ENCODE assay signal across 9 mouse cellular contexts in the genomic region with DNA sequence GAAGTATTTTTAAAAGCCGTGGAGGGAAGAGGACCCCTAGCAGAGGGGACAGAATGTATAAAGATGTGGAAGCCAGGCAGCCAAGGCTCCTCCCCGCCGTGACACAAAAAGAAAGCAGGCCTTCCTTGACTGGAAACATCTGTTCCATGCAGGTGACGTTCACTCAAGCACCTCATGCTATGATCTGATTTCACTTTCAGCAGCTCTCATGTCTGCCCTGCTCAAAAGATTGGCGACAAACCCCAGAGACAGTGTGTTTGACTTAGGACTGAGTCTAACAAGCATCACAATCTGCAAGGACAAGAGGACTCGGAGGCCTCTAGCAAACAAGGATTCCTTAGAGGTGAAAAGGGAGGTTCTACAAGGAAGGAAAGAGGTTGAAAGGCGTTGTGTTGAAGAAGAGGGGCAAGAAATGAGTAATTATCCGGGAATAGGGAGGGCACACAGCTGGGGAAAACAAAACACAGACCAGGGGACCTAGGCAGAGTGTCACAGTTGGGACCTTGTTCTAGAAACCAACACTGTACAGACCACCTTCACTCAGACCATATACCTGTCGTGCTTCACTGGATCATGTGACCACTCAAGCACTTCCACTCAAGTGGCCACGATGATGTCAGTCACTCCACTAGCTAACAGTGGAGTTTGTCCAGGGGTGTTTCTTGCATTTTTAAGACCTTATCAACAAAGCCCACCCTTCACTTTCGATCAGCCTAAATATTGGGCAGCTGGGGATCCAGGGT. TPM values are rescaled to one million over a fixed set of nuclear protein-coding genes. Genes with fewer than 3 reads are reported as not detected.
DNase-seq lines count a peak whose midpoint lies in the region; ATAC-seq lines count a peak whose summit lies in the region.
"Had no signal": no experiment of that assay in that cellular context is flagged by ENCODE, and none has a peak within 500 bp of the region (broad histone marks: within the 10 kb centered on the region; RNA-seq: fewer than 3 reads in every experiment).

No protein-coding gene starts in this region.

- H3K27ac ChIP-seq in embryonic facial prominence, embryonic 12.5 days = peak overlapping the region; percentile 78
- H3K27ac ChIP-seq in intestine, embryonic 14.5 days (ENCODE audit: low read depth) = peak overlapping the region; percentile 60
- H3K27ac ChIP-seq in midbrain, embryonic 11.5 days (ENCODE audit: low read depth, low read length) = no peak overlapping the region
- H3K27ac ChIP-seq: liver, embryonic 15.5 days had no signal

- H3K27me3 ChIP-seq in embryonic facial prominence, embryonic 12.5 days = no peaks in the 10 kb centered on the region
- no peaks in the 10 kb centered on the region for H3K27me3 ChIP-seq in intestine, embryonic 14.5 days (replicated peaks; ENCODE audit: control insufficient read depth, insufficient read depth, low read length)
- H3K27me3 ChIP-seq in midbrain, embryonic 11.5 days (ENCODE audit: control insufficient read depth, insufficient read depth, low read length) = no peaks in the 10 kb centered on the region

- no peaks in the 10 kb centered on the region for H3K9me3 ChIP-seq in embryonic facial prominence, embryonic 12.5 days
- H3K9me3 ChIP-seq in intestine, embryonic 14.5 days (ENCODE audit: control insufficient read depth, low read length) = no peaks in the 10 kb centered on the region
- no peaks in the 10 kb centered on the region for H3K9me3 ChIP-seq in midbrain, embryonic 11.5 days (ENCODE audit: control insufficient read depth, low read length)
- H3K9me3 ChIP-seq: liver, embryonic 15.5 days had no signal

- H3K36me3 ChIP-seq in embryonic facial prominence, embryonic 12.5 days = no peaks in the 10 kb centered on the region
- no peaks in the 10 kb centered on the region for H3K36me3 ChIP-seq in intestine, embryonic 14.5 days (ENCODE audit: control insufficient read depth, insufficient read depth, low read length)
- H3K36me3 ChIP-seq in midbrain, embryonic 11.5 days (ENCODE audit: control insufficient read depth, insufficient read depth, low read length) = no peaks in the 10 kb centered on the region
- H3K36me3 ChIP-seq: liver, embryonic 15.5 days had no signal

- ATAC-seq in embryonic facial prominence, embryonic 12.5 days (ENCODE audit: insufficient number of reproducible peaks, insufficient read depth, low FRiP score, low TSS enrichment) = no peak
- peak; percentile 42; the same call in 1 of the 2 replicates for ATAC-seq in intestine, embryonic 14.5 days (replicated peaks; ENCODE audit: low FRiP score, low TSS enrichment, low read depth)
- ATAC-seq in midbrain, embryonic 11.5 days (ENCODE audit: low FRiP score) = peak; percentile 41; the same call in 1 of the 2 replicates

- H3K4me3 ChIP-seq in embryonic facial prominence, embryonic 12.5 days = no peak overlapping the region
- H3K4me3 ChIP-seq in intestine, embryonic 14.5 days (ENCODE audit: low read depth, low read length) = no peak overlapping the region
- no peak overlapping the region for H3K4me3 ChIP-seq in midbrain, embryonic 11.5 days (ENCODE audit: low read depth, low read length)

- peak; percentile 57 for DNase-seq in A20 (ENCODE audit: low read depth, low spot score)
- peak; percentile 66 for DNase-seq in intestine, embryonic 14.5 days (ENCODE audit: low spot score)
- peak; percentile 82 for DNase-seq in midbrain, embryonic 11.5 days (ENCODE audit: low spot score, missing footprints)
- DNase-seq in spleen, adult 18-20 months = no peak
- DNase-seq in ovary, postnatal 36 days (ENCODE audit: low spot score) = no peak
- DNase-seq in thymus, postnatal 36 days = no peak
- no peak for DNase-seq in ovary, adult 18-20 months (ENCODE audit: low spot score)

- H3K9ac ChIP-seq in embryonic facial prominence, embryonic 12.5 days = no peak overlapping the region
- no peak overlapping the region for H3K9ac ChIP-seq in intestine, embryonic 14.5 days (ENCODE audit: low read length)
- no peak overlapping the region; the same call in 1 of the 2 replicates for H3K9ac ChIP-seq in midbrain, embryonic 11.5 days (ENCODE audit: low read length)
- H3K9ac ChIP-seq: liver, embryonic 15.5 days had no signal

- peak overlapping the region; percentile 53; the same call in 1 of the 2 replicates for H3K4me2 ChIP-seq in embryonic facial prominence, embryonic 12.5 days (replicated peaks)
- H3K4me2 ChIP-seq in intestine, embryonic 14.5 days (ENCODE audit: low read length) = no peak overlapping the region
- H3K4me2 ChIP-seq in midbrain, embryonic 11.5 days = no peak overlapping the region

- 36% methylated on average over 11 of the region's 11 CpGs for WGBS in embryonic facial prominence, embryonic 12.5 days
- 34% methylated on average over 11 of the region's 11 CpGs for WGBS in intestine, embryonic 14.5 days
- 63% methylated on average over 11 of the region's 11 CpGs for WGBS in midbrain, embryonic 11.5 days

- peaks cover 19% of the 10 kb centered on the region for H3K4me1 ChIP-seq in embryonic facial prominence, embryonic 12.5 days
- H3K4me1 ChIP-seq in intestine, embryonic 14.5 days (replicated peaks; ENCODE audit: control insufficient read depth, insufficient read depth, low read length) = peaks cover 27% of the 10 kb centered on the region
- peaks cover 8% of the 10 kb centered on the region for H3K4me1 ChIP-seq in midbrain, embryonic 11.5 days (ENCODE audit: control insufficient read depth, insufficient read depth, low read length)

RNA-seq across cellular contexts. Expression of gene Tmem238l, which starts 27.2 kb away (rescaled TPM):
- polyA plus RNA-seq in embryonic facial prominence, embryonic 12.5 days (2016; fragmentation: Nextera tagmentation; extraction: Ambion mirVana) = not detected in 2 replicates
- polyA plus RNA-seq in intestine, embryonic 14.5 days (2014; fragmentation: Nextera tagmentation; extraction: Ambion mirVana) = 0.67 and 0.68 TPM in 2 replicates
- not detected in 2 replicates for polyA plus RNA-seq in midbrain, embryonic 11.5 days (2014; fragmentation: Nextera tagmentation; extraction: Ambion mirVana)
- polyA plus RNA-seq: liver, embryonic 15.5 days had no signal

RNA-seq across cellular contexts. Expression of gene Tmem220, which starts 41.4 kb away (rescaled TPM):
- polyA plus RNA-seq in embryonic facial prominence, embryonic 12.5 days (2016; fragmentation: Nextera tagmentation; extraction: Ambion mirVana) = 1.0 and 1.8 TPM in 2 replicates
- polyA plus RNA-seq in intestine, embryonic 14.5 days (2014; fragmentation: Nextera tagmentation; extraction: Ambion mirVana) = 1.1 and 1.2 TPM in 2 replicates
- polyA plus RNA-seq in midbrain, embryonic 11.5 days (2014; fragmentation: Nextera tagmentation; extraction: Ambion mirVana) = 0.92 and 1.4 TPM in 2 replicates

Comparison
In these comparisons a context has a peak if more than half of its experiments do, and no peak if none do; other contexts are left out.
1. DNase-seq: peak in A20 (single experiment), intestine, embryonic 14.5 days (single experiment) and midbrain, embryonic 11.5 days (single experiment); none in spleen, adult 18-20 months (0 of 2), ovary, postnatal 36 days (single experiment), thymus, postnatal 36 days (0 of 2) and ovary, adult 18-20 months (single experiment).